Mouse (Mus musculus) megakaryocyte progenitor cell, adult 5-6 weeks (primary cell): ENCODE data around the gene Ifi202b. TPM values are rescaled to one million over a fixed set of nuclear protein-coding genes. Genes with fewer than 3 reads are reported as not detected.
A peak's percentile ranks its signal among the peaks of the same experiment; 100 is the strongest.
"Not testable (repeated sequence)": the region's sequence is repeated elsewhere in the genome, so short reads cannot be mapped to it uniquely, and the experiment has no call there.

Experiments used
- ATAC-seq: replicated peaks from 2 replicates; pipeline ENCODE4 v1.8.0; 2016; ENCODE audit warnings: mild to moderate bottlenecking, moderate TSS enrichment, inconsistent platforms; ENCODE audit not compliant: poor library complexity
- total RNA-seq, 2 experiments: library from RNA; stranded (forward) in 1 of 2; stranded (reverse) in 1 of 2; fragments of 157-497, 149-512 nt in 1 of 2; fragments of 200-1000 nt in 1 of 2; gene quantifications; 2 replicates each; pipeline versions ENCODE4 v1.2.3 to v1.2.4; 2015 to 2017

Gene Ifi202b
- not detected in 2 replicates for total RNA-seq (2015)
- not detected in 2 replicates for total RNA-seq (2017)

- ATAC-seq: not testable (repeated sequence)
These were observed at the start of gene Ifi202b for GRCm38 (mm10) chr1:173982694-173983305. Ifi202b (minus strand) TSS chr1:173982744.

GRCm38 (mm10) chr1:174031698-174032097, 49.2 kb upstream of the Ifi202b start, which contains the start of gene Ifi205:
Ifi205 (minus strand) TSS chr1:174031810.
- 0 out of 2 replicates have a peak, but pooled peaks have one; percentile 20 for ATAC-seq

DNA sequence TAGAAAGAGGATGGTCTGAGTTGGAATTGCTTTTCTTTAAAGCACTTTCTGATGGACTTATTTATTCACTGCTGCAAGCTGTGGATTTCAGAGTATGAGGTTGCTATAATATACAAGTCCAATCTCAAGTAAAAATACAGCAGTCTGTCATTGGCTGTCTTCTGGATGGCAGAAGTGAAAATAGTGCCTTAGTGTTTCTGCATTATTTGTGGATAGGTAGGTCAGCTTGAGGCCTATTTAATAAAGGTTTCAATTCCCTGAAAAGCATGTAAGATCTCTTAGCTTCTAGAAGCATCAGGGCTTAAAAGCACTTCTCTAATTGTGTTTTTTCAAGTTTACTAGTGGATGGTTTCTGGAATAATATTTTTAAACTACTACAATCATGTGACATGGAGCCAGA, 24.5 kb upstream of the Ifi202b start:
- peak; percentile 28; the same call in 1 of the 2 replicates for ATAC-seq

DNA sequence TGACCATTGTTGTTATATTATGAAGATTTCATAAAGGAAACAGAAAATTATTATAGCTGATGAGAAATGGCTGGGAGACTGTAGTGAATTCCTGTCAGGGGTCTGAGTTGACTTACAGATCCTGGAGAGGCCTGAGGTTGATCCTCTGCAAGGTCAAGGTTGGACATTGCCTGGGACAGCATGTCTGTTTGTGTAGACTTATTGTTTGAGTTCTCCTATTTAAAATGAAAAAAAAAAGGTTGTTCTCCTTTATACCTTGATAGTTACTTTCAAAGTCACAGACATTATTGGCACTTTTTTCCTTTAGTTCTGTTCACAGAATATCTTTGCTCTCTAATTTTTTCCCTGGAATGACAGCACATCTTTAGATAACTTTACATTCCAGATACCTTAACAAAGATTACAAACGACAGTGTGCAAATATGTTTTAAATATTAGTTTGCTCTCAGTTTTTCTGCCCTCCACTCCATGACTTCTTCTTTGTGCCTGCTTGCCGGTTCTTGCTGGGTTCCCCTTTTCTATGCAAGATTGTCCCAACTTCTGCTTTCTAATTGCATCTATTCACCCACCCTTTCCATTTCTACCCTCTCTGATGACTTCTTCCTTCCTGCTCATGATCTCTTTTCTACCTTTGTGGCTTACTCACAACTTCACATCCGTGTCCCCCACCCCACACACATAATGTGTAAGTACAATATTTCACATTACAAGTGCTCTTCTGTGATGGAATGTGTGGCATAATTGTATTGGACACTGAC, 22.0 kb upstream of the Ifi202b start:
- ATAC-seq: peak; percentile 96

DNA sequence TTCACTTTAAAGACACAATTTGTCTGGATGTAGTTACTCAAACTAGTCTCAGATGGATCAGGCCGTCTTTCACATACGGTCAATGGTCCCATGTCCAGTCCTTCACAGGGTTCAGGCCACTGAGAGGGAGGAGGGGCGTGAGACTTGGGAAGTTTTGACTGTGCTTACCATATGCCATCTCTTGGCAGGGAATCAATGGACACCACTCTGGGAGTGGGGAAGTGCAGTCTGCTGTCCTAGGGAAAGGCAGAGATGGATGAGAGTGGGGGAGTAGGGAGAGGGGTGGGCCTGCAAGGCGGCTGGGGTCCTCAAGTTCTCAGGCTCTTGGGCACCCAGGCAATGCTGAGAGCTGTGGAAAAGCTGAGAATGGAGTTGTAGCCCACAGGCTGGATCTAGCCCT, 12.5 kb upstream of the Ifi202b start:
- ATAC-seq: no peak

DNA sequence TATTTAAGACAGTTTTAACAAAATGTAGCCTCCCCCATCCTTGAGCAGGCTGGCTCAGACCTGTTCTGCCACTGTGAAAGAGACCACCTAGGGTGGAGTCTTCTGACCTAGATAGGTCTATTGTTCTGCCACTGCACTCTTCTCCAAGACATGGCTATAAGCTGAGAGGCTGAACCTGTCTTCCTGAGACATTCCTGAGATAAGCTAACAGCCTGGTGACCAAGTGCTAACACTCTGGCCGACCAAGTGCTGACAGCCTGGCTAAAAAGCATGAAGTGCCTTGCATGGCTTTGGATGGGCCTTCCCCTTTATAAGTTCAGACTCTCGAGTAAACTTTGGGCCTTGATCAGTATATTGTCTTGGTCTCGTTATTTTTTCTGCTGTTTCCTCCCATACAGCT, 1.5 kb downstream of the Ifi202b start:
- ATAC-seq: not testable (repeated sequence)

DNA sequence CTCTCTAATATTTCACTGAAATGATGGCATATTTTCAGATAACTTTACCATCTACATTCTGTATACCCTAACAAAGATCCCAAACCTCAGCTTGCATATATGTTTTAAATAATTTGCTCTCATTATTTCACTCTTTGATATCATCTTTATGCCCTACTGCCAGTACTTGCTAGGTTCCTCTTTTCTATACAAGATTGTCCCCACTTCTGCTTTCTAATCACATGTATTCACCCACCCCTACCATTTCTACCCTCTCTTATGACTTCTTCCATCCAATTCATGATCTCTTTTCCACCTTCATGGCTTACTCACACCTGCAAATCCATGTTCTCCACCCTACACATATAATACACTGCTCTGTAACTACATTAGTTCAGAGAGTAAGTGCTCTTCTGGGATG, 4.9 kb downstream of the Ifi202b start:
- peak; percentile 97 for ATAC-seq

DNA sequence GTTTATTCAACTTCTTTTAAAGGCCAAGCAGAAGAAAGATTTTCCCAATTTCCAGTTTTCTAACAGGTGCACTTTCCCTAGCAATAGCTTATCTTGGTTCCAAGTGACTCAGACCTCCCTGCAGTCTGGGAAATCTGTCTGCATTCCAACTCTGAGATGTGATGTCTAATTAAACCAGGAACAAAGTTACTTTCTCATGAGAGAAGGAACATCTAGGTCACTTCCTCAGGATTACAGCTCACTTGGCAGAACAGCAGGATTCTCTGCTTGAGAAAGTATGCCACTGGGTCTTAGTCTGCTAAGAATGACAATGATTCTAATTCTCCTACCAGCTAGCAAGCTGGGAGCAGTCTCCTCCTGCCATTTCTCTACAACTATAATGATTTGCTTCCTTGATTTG, 9.4 kb downstream of the Ifi202b start:
- ATAC-seq: no peak

DNA sequence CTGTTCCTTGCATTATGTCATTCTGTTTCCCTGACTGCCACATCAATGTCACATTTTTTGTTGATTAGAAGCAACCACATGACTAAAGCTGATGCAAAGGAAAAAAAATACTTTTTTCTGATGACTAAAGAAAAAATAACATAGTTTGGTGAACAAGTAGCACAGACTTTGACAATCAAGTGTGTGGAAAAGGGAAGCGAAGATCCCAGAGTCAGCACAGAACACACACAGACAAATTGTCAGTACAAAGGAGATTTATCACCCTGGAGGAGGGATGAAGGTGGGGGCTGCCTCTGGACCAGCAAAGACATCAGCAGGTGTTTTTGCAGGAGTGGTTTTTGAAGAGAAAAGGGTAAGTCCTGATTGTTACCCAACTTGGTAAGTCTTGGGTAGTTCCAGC, 21.1 kb downstream of the Ifi202b start:
- ATAC-seq: not testable (repeated sequence)

DNA sequence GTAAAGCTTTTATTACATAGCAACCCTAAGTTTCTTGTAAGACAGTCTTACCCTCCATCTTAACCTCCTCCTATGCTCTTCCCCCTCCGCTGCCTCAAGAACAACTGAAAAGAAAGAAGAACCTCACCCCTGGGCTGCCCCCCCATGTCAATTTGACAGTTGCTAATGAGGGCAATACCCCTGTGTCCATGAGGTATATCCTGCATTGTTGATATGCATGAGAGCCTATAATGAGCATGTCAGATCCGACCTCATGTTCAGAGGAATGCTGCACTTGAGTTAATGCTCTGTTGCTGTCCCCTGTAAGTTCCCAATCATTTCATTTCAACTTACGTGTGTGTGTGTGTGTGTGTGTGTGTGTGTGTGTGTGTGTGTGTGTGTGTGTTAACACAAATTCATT, 22.5 kb downstream of the Ifi202b start:
- ATAC-seq: not testable (repeated sequence)

DNA sequence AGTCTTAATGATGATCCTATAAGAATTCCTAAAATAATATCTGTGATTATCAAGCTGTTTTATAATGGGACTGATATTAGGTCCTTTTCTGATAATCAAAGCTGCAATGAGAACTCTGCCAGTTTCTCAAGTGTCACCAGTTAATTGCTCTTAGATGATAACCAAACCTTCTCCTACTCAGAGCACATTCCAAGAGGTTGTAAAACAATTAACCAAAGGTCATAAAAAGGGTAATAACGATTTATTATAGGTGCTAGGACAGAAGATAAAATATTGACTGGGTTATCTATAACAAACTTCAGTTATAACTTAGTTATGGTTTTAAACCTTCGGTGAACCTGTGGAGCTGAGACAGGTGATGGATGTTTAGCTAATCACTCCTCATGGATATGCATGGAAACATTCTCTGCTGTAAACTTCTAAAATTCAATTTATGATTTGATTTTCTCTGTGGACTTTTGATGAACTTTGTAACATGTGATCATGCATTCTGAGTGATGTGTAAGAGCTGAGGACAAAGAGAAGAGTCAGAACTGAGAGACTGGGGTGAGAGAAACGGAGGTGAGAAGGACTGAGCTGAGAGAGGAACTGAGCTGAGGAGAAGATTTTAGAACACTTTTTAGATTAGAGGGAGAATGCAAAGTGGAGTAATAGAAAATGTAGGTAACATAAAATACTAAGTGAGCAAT, 26.6 kb downstream of the Ifi202b start:
- ATAC-seq: not testable (repeated sequence)

GRCm38 (mm10) chr1:173955071-173955796, 27.3 kb downstream of the Ifi202b start:
- no peak for ATAC-seq

GRCm38 (mm10) chr1:173953563-173953962, 29.0 kb downstream of the Ifi202b start:
- ATAC-seq: no peak

DNA sequence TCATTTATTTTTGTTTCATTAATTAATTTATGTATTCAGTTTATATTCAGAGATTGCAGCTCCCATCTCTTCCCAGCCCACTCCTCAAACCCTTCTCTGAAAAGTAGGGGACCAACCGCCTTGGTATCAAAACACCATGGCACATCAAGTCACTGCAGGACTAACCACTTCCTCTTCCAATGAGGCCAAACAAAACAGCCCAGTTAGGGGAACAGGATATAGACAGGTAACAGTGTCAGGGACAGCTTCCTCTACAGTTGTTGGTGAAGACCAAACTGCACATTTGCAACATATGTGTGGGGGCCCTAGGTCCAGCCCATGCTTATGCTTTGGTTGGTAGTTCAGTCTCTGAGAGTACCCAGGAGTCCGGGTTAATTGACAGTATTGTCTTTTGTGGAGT, 33.5 kb downstream of the Ifi202b start:
- ATAC-seq: peak; percentile 99

- ATAC-seq: not testable (repeated sequence)
These were observed 39.8 kb downstream of the Ifi202b start for GRCm38 (mm10) chr1:173942780-173943066.

DNA sequence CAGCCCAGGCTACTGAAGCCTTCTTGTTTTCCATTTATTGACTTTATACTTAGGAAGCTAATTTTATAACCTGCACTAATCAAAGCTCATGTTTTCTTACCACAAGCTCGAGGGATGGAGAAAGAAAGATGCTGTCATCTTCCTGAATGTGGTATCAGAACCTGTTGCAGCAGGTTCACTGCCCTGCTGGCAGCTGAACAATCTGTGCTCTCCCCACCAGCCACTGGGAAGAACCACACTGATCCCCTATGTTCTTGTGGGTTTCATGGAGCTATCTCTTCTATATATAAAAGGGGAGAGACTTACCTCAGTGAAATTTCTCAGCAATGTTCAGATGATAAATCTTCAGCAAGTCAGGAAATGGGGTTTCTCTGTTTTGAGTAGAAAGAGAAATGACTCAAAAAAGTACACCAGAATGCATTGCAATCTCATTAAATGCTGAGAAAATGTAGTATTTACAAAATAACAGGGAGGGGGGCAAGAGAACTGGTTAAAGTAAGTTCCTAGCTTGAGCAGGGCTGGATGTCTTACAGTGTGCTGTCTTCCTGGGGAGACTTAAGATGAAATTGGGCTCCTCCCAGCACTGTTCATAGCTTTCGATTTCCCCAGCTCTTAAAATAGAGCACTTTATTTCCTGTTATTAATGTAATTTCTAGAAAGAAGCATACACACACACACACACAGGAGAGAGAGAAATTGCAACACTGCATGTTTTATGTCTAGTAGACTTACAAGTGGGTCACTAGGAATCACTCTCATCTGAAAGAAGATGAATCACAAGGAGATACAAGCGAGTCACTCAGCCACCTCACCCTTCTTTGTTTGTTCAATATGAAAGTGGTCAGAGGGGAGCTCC, 40.4 kb downstream of the Ifi202b start, which contains the start of the genes Mndal and Ifi203:
Mndal (minus strand) TSS at position 568 of the 856 bp plus-strand sequence.
Ifi203 (minus strand) TSS at position 749 of the 856 bp plus-strand sequence.
- peak; percentile 56 for ATAC-seq

GRCm38 (mm10) chr1:173941522-173941921, 41.0 kb downstream of the Ifi202b start:
- ATAC-seq: peak; percentile 42

DNA sequence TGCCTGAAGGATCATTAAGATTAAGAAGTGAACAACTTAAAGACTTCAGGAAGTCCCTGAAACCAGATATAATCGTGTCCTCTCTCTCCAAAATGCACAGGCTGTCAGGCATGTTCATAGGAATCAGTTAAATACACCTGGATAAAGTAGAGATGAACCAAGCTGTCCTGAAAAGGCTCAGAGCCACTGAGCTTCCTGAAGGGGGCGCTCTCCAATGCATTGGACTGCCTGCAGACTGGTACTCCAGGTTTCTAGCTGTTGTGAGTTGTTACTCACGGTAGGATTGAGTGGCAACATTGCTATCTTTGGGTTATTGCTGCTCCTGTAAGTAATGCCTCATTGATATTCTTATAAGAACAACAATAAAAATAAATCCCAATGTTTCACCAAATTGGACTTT, 63.3 kb downstream of the Ifi202b start:
- peak; percentile 55; the same call in 1 of the 2 replicates for ATAC-seq

GRCm38 (mm10) chr1:173914559-173914958, 68.0 kb downstream of the Ifi202b start:
- ATAC-seq: no peak

DNA sequence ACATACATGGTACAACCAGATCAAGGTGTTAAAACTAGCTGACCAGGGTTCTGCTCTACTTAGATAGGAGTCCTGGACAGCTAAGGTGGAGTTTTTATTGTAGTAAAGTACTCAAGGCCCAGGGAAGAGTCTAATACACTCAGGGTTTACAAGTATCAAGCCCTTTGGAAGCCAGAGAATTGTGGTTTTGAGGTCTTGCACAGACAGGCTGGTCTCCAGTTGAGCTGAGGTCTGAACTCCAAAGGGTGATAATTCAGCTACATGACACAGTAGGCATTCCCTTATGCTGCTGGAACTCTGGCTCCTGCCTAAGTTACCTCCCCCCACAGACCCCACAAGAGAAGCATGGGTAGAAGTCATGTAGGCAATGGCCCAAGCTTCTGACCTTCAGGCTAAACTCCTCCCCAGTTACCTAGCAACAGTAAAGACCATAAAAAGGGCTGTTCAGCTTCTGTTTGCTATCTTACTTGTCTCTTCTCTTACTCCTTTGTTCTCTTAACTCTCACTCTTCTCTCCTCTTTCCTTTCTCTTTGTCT, 69.2 kb downstream of the Ifi202b start:
- peak; percentile 17 for ATAC-seq
